Comparison of ENCODE assay signal across 8 mouse cellular contexts in the genomic region with DNA sequence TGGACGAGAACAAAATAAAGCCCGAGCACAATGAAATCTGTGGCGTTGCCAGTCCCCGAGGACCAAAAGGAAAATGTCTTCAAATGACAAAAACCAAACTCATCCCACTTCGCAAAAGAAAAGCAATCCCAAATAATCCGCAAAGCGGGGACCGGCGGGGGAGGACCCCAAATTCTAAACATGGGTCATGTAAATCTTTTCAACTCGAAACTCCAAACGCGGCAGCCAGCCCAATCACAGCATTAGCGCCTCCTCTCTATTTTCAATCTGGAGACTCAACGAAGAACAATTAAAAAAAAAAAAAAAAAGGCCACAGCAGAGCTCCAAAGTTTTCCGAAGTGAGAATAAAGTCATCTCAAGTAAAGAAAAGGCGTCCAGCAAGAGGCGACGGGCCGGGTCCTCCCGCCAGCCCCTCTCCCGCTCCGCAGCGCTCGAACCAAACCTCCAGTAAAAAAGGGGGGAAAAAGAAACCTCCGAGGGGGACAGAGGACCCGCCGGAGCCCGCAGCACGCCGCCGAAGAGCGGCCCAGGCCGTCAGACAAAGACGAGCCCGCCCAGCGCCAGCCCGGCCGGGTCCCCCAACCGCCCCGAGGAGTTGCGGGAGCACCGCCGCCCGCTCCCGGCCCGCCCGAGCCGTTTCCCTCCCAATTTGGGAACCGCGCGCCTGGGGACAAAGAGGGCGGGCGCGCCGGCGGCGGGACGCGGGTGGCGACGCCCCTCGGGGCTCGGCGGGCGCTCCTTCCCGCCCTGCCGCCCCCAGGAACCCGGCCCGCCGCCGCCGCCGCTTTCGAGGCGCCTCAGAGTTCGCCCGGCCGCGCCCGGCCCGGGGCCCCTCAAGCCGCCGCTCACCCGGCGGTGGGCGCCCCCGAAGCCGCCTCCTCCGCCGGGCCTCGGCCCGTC. TPM values are rescaled to one million over a fixed set of nuclear protein-coding genes. Genes with fewer than 3 reads are reported as not detected.
DNase-seq lines count a peak whose midpoint lies in the region; ATAC-seq and TF ChIP-seq lines count a peak whose summit lies in the region.

No protein-coding gene starts in this region.

- peak overlapping the region; percentile 72 for H3K9ac ChIP-seq in hindbrain, postnatal 0 days (replicated peaks; ENCODE audit: low read length)
- H3K9ac ChIP-seq in lung, embryonic 14.5 days = peak overlapping the region; percentile 99

- under 1% methylated on average over 90 of the region's 92 CpGs for WGBS in hindbrain, postnatal 0 days
- WGBS in lung, embryonic 14.5 days = under 1% methylated on average over 74 of the region's 92 CpGs

- ATAC-seq in hindbrain, postnatal 0 days = peak; percentile 48; the same call in 1 of the 2 replicates
- ATAC-seq in lung, embryonic 14.5 days (ENCODE audit: insufficient read depth) = peak; percentile 52

- TF ChIP-seq CTCF in embryonic fibroblast, embryonic 13.5 days (IDR thresholded peaks at IDR 0.05; ENCODE audit: borderline replicate concordance, insufficient read depth, low read length) = no peak
- TF ChIP-seq CTCF in hindbrain, postnatal 0 days (IDR thresholded peaks at IDR 0.05; ENCODE audit: low read depth) = no peak
- TF ChIP-seq CTCF in lung, embryonic 14.5 days (IDR thresholded peaks at IDR 0.05; ENCODE audit: low read depth) = no peak

- H3K4me3 ChIP-seq in embryonic fibroblast, embryonic 13.5 days (ENCODE audit: insufficient read depth, low read length) = peak overlapping the region; percentile 99
- peak overlapping the region; percentile 79 for H3K4me3 ChIP-seq in hindbrain, postnatal 0 days (ENCODE audit: low read length)
- peak overlapping the region; percentile 91 for H3K4me3 ChIP-seq in lung, embryonic 14.5 days (ENCODE audit: low read depth, low read length)

- H3K36me3 ChIP-seq in hindbrain, postnatal 0 days (ENCODE audit: insufficient read depth, low read length) = no peaks in the 10 kb centered on the region
- H3K36me3 ChIP-seq in lung, embryonic 14.5 days (ENCODE audit: insufficient read depth) = no peaks in the 10 kb centered on the region

- peak overlapping the region; percentile 58 for H3K27ac ChIP-seq in embryonic fibroblast, embryonic 13.5 days (ENCODE audit: insufficient read depth, low read length)
- H3K27ac ChIP-seq in hindbrain, postnatal 0 days = peak overlapping the region; percentile 85
- H3K27ac ChIP-seq in lung, embryonic 14.5 days (ENCODE audit: low read depth) = peak overlapping the region; percentile 99

- peak; percentile 22 for DNase-seq in cerebellum, adult 9-10 months
- DNase-seq in cerebellum, adult 9-11 months = no peak
- peak; percentile 50 for DNase-seq in Muller cell, postnatal 12 days (ENCODE audit: inconsistent ontology term)
- DNase-seq in hindbrain, postnatal 0 days (ENCODE audit: low spot score) = peak; percentile 44
- peak; percentile 70 for DNase-seq in lung, embryonic 14.5 days
- DNase-seq in retina, postnatal 1 day = peak; percentile 69
- no peak for DNase-seq in frontal cortex, postnatal 10 days (ENCODE audit: low spot score in 2 of 2)

- TF ChIP-seq POLR2A in embryonic fibroblast, embryonic 13.5 days (IDR thresholded peaks at IDR 0.05; ENCODE audit: low read depth, low read length) = no peak

- no peaks in the 10 kb centered on the region for H3K27me3 ChIP-seq in hindbrain, postnatal 0 days (ENCODE audit: insufficient read depth, low read length)
- H3K27me3 ChIP-seq in lung, embryonic 14.5 days (ENCODE audit: insufficient read depth, low read length) = no peaks in the 10 kb centered on the region

- H3K9me3 ChIP-seq in hindbrain, postnatal 0 days (ENCODE audit: low read length) = no peaks in the 10 kb centered on the region
- no peaks in the 10 kb centered on the region for H3K9me3 ChIP-seq in lung, embryonic 14.5 days (ENCODE audit: low read depth, low read length)

- peaks cover 5% of the 10 kb centered on the region for H3K4me1 ChIP-seq in embryonic fibroblast, embryonic 13.5 days (ENCODE audit: control insufficient read depth, insufficient read depth, low read length)
- H3K4me1 ChIP-seq in hindbrain, postnatal 0 days (ENCODE audit: insufficient read depth, low read length) = peaks cover 6% of the 10 kb centered on the region; the same call in 1 of the 2 replicates
- peaks cover 17% of the 10 kb centered on the region; the same call in 1 of the 2 replicates for H3K4me1 ChIP-seq in lung, embryonic 14.5 days (ENCODE audit: insufficient read depth)

- peak overlapping the region; percentile 85 for H3K4me2 ChIP-seq in hindbrain, postnatal 0 days (ENCODE audit: low read depth, low read length)
- peak overlapping the region; percentile 75 for H3K4me2 ChIP-seq in lung, embryonic 14.5 days

RNA-seq across cellular contexts. Expression of gene Gjc1, which starts 1.1 kb away (rescaled TPM):
- polyA plus RNA-seq in embryonic fibroblast, embryonic 13.5 days (2011; ENCODE audit: insufficient read length, low read depth, missing spikeins) = 27.8 and 43.5 TPM in 2 replicates
- total RNA-seq in hindbrain, postnatal 0 days (2014; rRNA removed) = 13.2 and 18.0 TPM in 2 replicates
- polyA plus RNA-seq in hindbrain, postnatal 0 days (2015; fragmentation: Nextera tagmentation; extraction: Ambion mirVana) = 21.3 and 24.1 TPM in 2 replicates
- 78.1 and 80.7 TPM in 2 replicates for polyA plus RNA-seq in lung, embryonic 14.5 days (2014; fragmentation: Nextera tagmentation; extraction: Ambion mirVana)

RNA-seq across cellular contexts. Expression of gene Higd1b, which starts 17.3 kb away (rescaled TPM):
- not detected in 2 replicates for polyA plus RNA-seq in embryonic fibroblast, embryonic 13.5 days (2011; ENCODE audit: insufficient read length, low read depth, missing spikeins)
- 12.4 and 15.8 TPM in 2 replicates for total RNA-seq in hindbrain, postnatal 0 days (2014; rRNA removed)
- polyA plus RNA-seq in hindbrain, postnatal 0 days (2015; fragmentation: Nextera tagmentation; extraction: Ambion mirVana) = 14.5 and 15.0 TPM in 2 replicates
- polyA plus RNA-seq in lung, embryonic 14.5 days (2014; fragmentation: Nextera tagmentation; extraction: Ambion mirVana) = 5.4 and 6.8 TPM in 2 replicates

RNA-seq across cellular contexts. Expression of gene Adam11, which starts 57.1 kb away (rescaled TPM):
- polyA plus RNA-seq in embryonic fibroblast, embryonic 13.5 days (2011; ENCODE audit: insufficient read length, low read depth, missing spikeins) = 0.40 and 2.0 TPM in 2 replicates
- 33.1 and 34.5 TPM in 2 replicates for total RNA-seq in hindbrain, postnatal 0 days (2014; rRNA removed)
- polyA plus RNA-seq in hindbrain, postnatal 0 days (2015; fragmentation: Nextera tagmentation; extraction: Ambion mirVana) = 17.2 and 17.8 TPM in 2 replicates
- polyA plus RNA-seq in lung, embryonic 14.5 days (2014; fragmentation: Nextera tagmentation; extraction: Ambion mirVana) = 5.3 and 5.5 TPM in 2 replicates

Comparison
In these comparisons a context has a peak if more than half of its experiments do, and no peak if none do; other contexts are left out.
1. DNase-seq: peak in cerebellum, adult 9-10 months (single experiment), Muller cell, postnatal 12 days (single experiment), hindbrain, postnatal 0 days (single experiment), lung, embryonic 14.5 days (single experiment) and retina, postnatal 1 day (single experiment); none in cerebellum, adult 9-11 months (single experiment) and frontal cortex, postnatal 10 days (0 of 2).
2. Peak in every context shown above with its lines, with median percentiles within 50 percentile points of each other: H3K27ac ChIP-seq and H3K4me3 ChIP-seq.